Mouse (Mus musculus): ENCODE data around the gene Hbb-bt. TPM values are rescaled to one million over a fixed set of nuclear protein-coding genes. Genes with fewer than 3 reads are reported as not detected.
"Not testable (repeated sequence)": the region's sequence is repeated elsewhere in the genome, so short reads cannot be mapped to it uniquely, and the experiment has no call there.

Gene Hbb-bt
- total and polyA plus RNA-seq, 3 experiments = 118 to 120 TPM; not detected in 1

GRCm38 (mm10) chr7:103779598-103779997 is 34.2 kb downstream of the Hbb-bt start, which contains the start of gene Olfr68:
Olfr68 (minus strand) TSS chr7:103779698.
- no peak within 1 kb of the TSS for H3K9ac ChIP-seq (ENCODE audit: control insufficient read depth, low read depth, low read length, poor library complexity, severe bottlenecking)
- TF ChIP-seq POLR2A (IDR thresholded peaks at IDR 0.05; ENCODE audit: control insufficient read depth in 1 of 2, insufficient read depth in 1 of 2, low read depth in 1 of 2, low read length in 2 of 2, poor library complexity in 1 of 2) (no peak), BHLHE40 (IDR thresholded peaks at IDR 0.05; ENCODE audit: borderline replicate concordance, low read depth, low read length) (no peak), GABPA (IDR thresholded peaks at IDR 0.05; ENCODE audit: low read depth, low read length) (no peak), UBTF (IDR thresholded peaks at IDR 0.05; ENCODE audit: borderline replicate concordance, insufficient read depth, low read depth, low read length) (no peak), ETS1 (IDR thresholded peaks at IDR 0.05; ENCODE audit: low read depth, low read length) (no peak), SIN3A (IDR thresholded peaks at IDR 0.05; ENCODE audit: low read length) (no peak), USF1 (IDR thresholded peaks at IDR 0.05; ENCODE audit: low read depth, low read length) (no peak), SMC3 (IDR thresholded peaks at IDR 0.05; ENCODE audit: low read depth, low read length) (no peak), MEF2A (IDR thresholded peaks at IDR 0.05; ENCODE audit: extremely low read depth, insufficient replicate concordance, low read depth, low read length, poor library complexity, severe bottlenecking) (no peak), CHD1 (IDR thresholded peaks at IDR 0.05; ENCODE audit: low read depth, low read length) (no peak)
- H3K36me3 ChIP-seq (ENCODE audit: control insufficient read depth in 1 of 2, insufficient read depth in 2 of 2, low read length in 2 of 2) = no peaks in the 10 kb centered on the region
- DNase-seq (ENCODE audit: low read depth, low spot score) = no peak
- H3K9me3 ChIP-seq (replicated peaks; ENCODE audit: insufficient read depth, low read length) = no peaks in the 10 kb centered on the region
- no peaks in the 10 kb centered on the region for H3K79me2 ChIP-seq (ENCODE audit: control insufficient read depth, insufficient read depth, low read length, poor library complexity)
- H3K4me3 ChIP-seq (ENCODE audit: control insufficient read depth in 1 of 2, insufficient read depth in 1 of 2, low read depth in 2 of 2, low read length in 2 of 2) = no peak within 1 kb of the TSS
- H3K27ac ChIP-seq (ENCODE audit: control insufficient read depth, low read depth, low read length) = no peak within 1 kb of the TSS
- peaks cover 2 to 6% of the 10 kb centered on the region in 2 experiments; a peak in 3 of 4 replicates for H3K27me3 ChIP-seq (ENCODE audit: control insufficient read depth in 1 of 2, insufficient read depth in 2 of 2, low read length in 2 of 2)
- H3K4me1 ChIP-seq (ENCODE audit: control insufficient read depth in 1 of 2, insufficient read depth in 2 of 2, low read length in 2 of 2) = no peaks in the 10 kb centered on the region

GRCm38 (mm10) chr7:103777652-103778051 is 36.1 kb downstream of the Hbb-bt start:
- H3K9ac ChIP-seq (ENCODE audit: control insufficient read depth, low read depth, low read length, poor library complexity, severe bottlenecking); H3K9me3 ChIP-seq (replicated peaks; ENCODE audit: insufficient read depth, low read length); H3K79me2 ChIP-seq (ENCODE audit: control insufficient read depth, insufficient read depth, low read length, poor library complexity); H3K36me3 ChIP-seq (ENCODE audit: control insufficient read depth in 1 of 2, insufficient read depth in 2 of 2, low read length in 2 of 2); H3K4me1 ChIP-seq (ENCODE audit: control insufficient read depth in 1 of 2, insufficient read depth in 2 of 2, low read length in 2 of 2); H3K4me3 ChIP-seq (ENCODE audit: control insufficient read depth in 1 of 2, insufficient read depth in 1 of 2, low read depth in 2 of 2, low read length in 2 of 2); DNase-seq (ENCODE audit: low read depth, low spot score); H3K27me3 ChIP-seq (ENCODE audit: control insufficient read depth in 1 of 2, insufficient read depth in 2 of 2, low read length in 2 of 2); H3K27ac ChIP-seq (ENCODE audit: control insufficient read depth, low read depth, low read length): not testable (repeated sequence)

- no peak within 1 kb of the TSS for H3K9ac ChIP-seq (ENCODE audit: control insufficient read depth, low read depth, low read length, poor library complexity, severe bottlenecking)
- H3K36me3 ChIP-seq (ENCODE audit: control insufficient read depth in 1 of 2, insufficient read depth in 2 of 2, low read length in 2 of 2) = no peaks in the 10 kb centered on the region
- no peak for DNase-seq (ENCODE audit: low read depth, low spot score)
- no peak within 1 kb of the TSS for H3K4me3 ChIP-seq (ENCODE audit: control insufficient read depth in 1 of 2, insufficient read depth in 1 of 2, low read depth in 2 of 2, low read length in 2 of 2)
- H3K79me2 ChIP-seq (ENCODE audit: control insufficient read depth, insufficient read depth, low read length, poor library complexity) = no peaks in the 10 kb centered on the region
- no peaks in the 10 kb centered on the region for H3K9me3 ChIP-seq (replicated peaks; ENCODE audit: insufficient read depth, low read length)
- H3K27ac ChIP-seq (ENCODE audit: control insufficient read depth, low read depth, low read length) = no peak within 1 kb of the TSS
- peaks cover 0 to 8% of the 10 kb centered on the region in 2 experiments; a peak in 3 of 4 replicates for H3K27me3 ChIP-seq (ENCODE audit: control insufficient read depth in 1 of 2, insufficient read depth in 2 of 2, low read length in 2 of 2)
- no peak for TF ChIP-seq ZC3H11A (IDR thresholded peaks at IDR 0.05; ENCODE audit: low read depth, low read length)
- TF ChIP-seq SIN3A (IDR thresholded peaks at IDR 0.05; ENCODE audit: low read length) = no peak
- TF ChIP-seq ELF1 (IDR thresholded peaks at IDR 0.05; ENCODE audit: low read depth, low read length) = no peak
- no peak for TF ChIP-seq POLR2AphosphoS5 (IDR thresholded peaks at IDR 0.05; ENCODE audit: borderline replicate concordance, low read depth, low read length)
- no peak for TF ChIP-seq ZMIZ1 (IDR thresholded peaks at IDR 0.05; ENCODE audit: low read depth, low read length)
- TF ChIP-seq CHD1 (IDR thresholded peaks at IDR 0.05; ENCODE audit: low read depth, low read length) = no peak
- no peak for TF ChIP-seq MYB (IDR thresholded peaks at IDR 0.05; ENCODE audit: low read depth, low read length)
- no peak for TF ChIP-seq ETS1 (IDR thresholded peaks at IDR 0.05; ENCODE audit: low read depth, low read length)
- no peak for TF ChIP-seq USF1 (IDR thresholded peaks at IDR 0.05; ENCODE audit: low read depth, low read length)
- TF ChIP-seq BHLHE40 (IDR thresholded peaks at IDR 0.05; ENCODE audit: borderline replicate concordance, low read depth, low read length) = no peak
- TF ChIP-seq HCFC1 (IDR thresholded peaks at IDR 0.05; ENCODE audit: low read depth, low read length) = no peak
- H3K4me1 ChIP-seq (ENCODE audit: control insufficient read depth in 1 of 2, insufficient read depth in 2 of 2, low read length in 2 of 2) = no peaks in the 10 kb centered on the region
Observed at GRCm38 (mm10) chr7:103771494-103771893, 42.3 kb downstream of the Hbb-bt start, which contains the start of gene Olfr69. Olfr69 (minus strand) TSS chr7:103771594.

GRCm38 (mm10) chr7:103767687-103768086 is 46.1 kb downstream of the Hbb-bt start:
- not testable (repeated sequence) for DNase-seq (ENCODE audit: low read depth, low spot score); H3K36me3 ChIP-seq (ENCODE audit: control insufficient read depth in 1 of 2, insufficient read depth in 2 of 2, low read length in 2 of 2); H3K9ac ChIP-seq (ENCODE audit: control insufficient read depth, low read depth, low read length, poor library complexity, severe bottlenecking); H3K27ac ChIP-seq (ENCODE audit: control insufficient read depth, low read depth, low read length); H3K79me2 ChIP-seq (ENCODE audit: control insufficient read depth, insufficient read depth, low read length, poor library complexity); H3K4me3 ChIP-seq (ENCODE audit: control insufficient read depth in 1 of 2, insufficient read depth in 1 of 2, low read depth in 2 of 2, low read length in 2 of 2); H3K4me1 ChIP-seq (ENCODE audit: control insufficient read depth in 1 of 2, insufficient read depth in 2 of 2, low read length in 2 of 2); H3K9me3 ChIP-seq (replicated peaks; ENCODE audit: insufficient read depth, low read length); H3K27me3 ChIP-seq (ENCODE audit: control insufficient read depth in 1 of 2, insufficient read depth in 2 of 2, low read length in 2 of 2)
